Mouse (Mus musculus) G1E (cell line): ENCODE data around the gene Atp23.

Experiments used
- CTCF ChIP-seq: IDR thresholded peaks from 2 replicates; pipeline ENCODE4 v1.5.1; 2012; ENCODE audit warnings: low read depth, low read length, inconsistent platforms, mixed read lengths
- POLR2AphosphoS5 ChIP-seq: IDR thresholded peaks from 2 replicates; pipeline ENCODE4 v1.6.1; 2012; ENCODE audit warnings: low read depth, low read length, inconsistent platforms; ENCODE audit not compliant: insufficient replicate concordance

GRCm38 (mm10) chr10:126844689-126845088 is 56.5 kb downstream of the Atp23 start:
- TF ChIP-seq POLR2AphosphoS5 (no peak), CTCF (no peak)
